Mouse (Mus musculus): ENCODE results near the gene Ephb4. TPM values are rescaled to one million over a fixed set of nuclear protein-coding genes. Genes with fewer than 3 reads are reported as not detected.

The Ephb4 gene
- polyA plus RNA-seq, 1 experiment from 2014 or later = 6.6 TPM

- H3K4me1 ChIP-seq = peaks cover 26% of the 10 kb centered on the region
- no peaks in the 10 kb centered on the region for H3K27me3 ChIP-seq
- no peaks in the 10 kb centered on the region for H3K9me3 ChIP-seq
- H3K4me3 ChIP-seq = peak overlapping the region; percentile 44
- peak overlapping the region; percentile 78 for H3K27ac ChIP-seq (replicated peaks)
- no peaks in the 10 kb centered on the region for H3K36me3 ChIP-seq
- H3K9ac ChIP-seq (replicated peaks) = peak overlapping the region; percentile 53
- peak overlapping the region; percentile 84 for H3K4me2 ChIP-seq (replicated peaks)
- 1% methylated on average over 19 of the region's 19 CpGs for WGBS
- ATAC-seq (replicated peaks) = peak; percentile 89
Observed at GRCm38 (mm10) chr5:137338256-137338655, 11.7 kb upstream of the Ephb4 start.

GRCm38 (mm10) chr5:137338663-137339289, 11.1 kb upstream of the Ephb4 start:
- Histone ChIP-seq H3K4me2 (replicated peaks) (peak overlapping the region; percentile 84), H3K4me3 (peak overlapping the region; percentile 44), H3K9ac (replicated peaks) (peak overlapping the region; percentile 53), H3K36me3 (no peaks in the 10 kb centered on the region), H3K4me1 (peaks cover 23% of the 10 kb centered on the region), H3K27ac (replicated peaks) (peak overlapping the region; percentile 78), H3K27me3 (no peaks in the 10 kb centered on the region), H3K9me3 (no peaks in the 10 kb centered on the region)
- ATAC-seq (replicated peaks) = peak; percentile 30
- 2% methylated on average over 11 of the region's 11 CpGs for WGBS

- H3K4me3 ChIP-seq = peak overlapping the region; percentile 44
- under 1% methylated on average over 22 of the region's 22 CpGs for WGBS
- H3K27ac ChIP-seq (replicated peaks) = peak overlapping the region; percentile 78
- H3K9ac ChIP-seq (replicated peaks) = peak overlapping the region; percentile 53
- peak overlapping the region; percentile 84 for H3K4me2 ChIP-seq (replicated peaks)
- H3K9me3 ChIP-seq = no peaks in the 10 kb centered on the region
- H3K4me1 ChIP-seq = peaks cover 18% of the 10 kb centered on the region
- peak; percentile 63 for ATAC-seq (replicated peaks)
- H3K36me3 ChIP-seq = no peaks in the 10 kb centered on the region
- H3K27me3 ChIP-seq = no peaks in the 10 kb centered on the region
Observed at GRCm38 (mm10) chr5:137339290-137339979, 10.5 kb upstream of the Ephb4 start.

- Histone ChIP-seq H3K4me2 (replicated peaks) (peak overlapping the region; percentile 84; the same call in 1 of the 2 replicates), H3K9ac (replicated peaks) (no peak overlapping the region), H3K4me3 (peak overlapping the region; percentile 44; the same call in 1 of the 2 replicates)
Observed at GRCm38 (mm10) chr5:137340222-137340621, 9.7 kb upstream of the Ephb4 start.

GRCm38 (mm10) chr5:137342407-137343012, 7.4 kb upstream of the Ephb4 start:
- no peak overlapping the region for H3K9ac ChIP-seq (replicated peaks)
- no peaks in the 10 kb centered on the region for H3K36me3 ChIP-seq
- H3K4me2 ChIP-seq (replicated peaks) = no peak overlapping the region
- no peak overlapping the region for H3K4me3 ChIP-seq
- H3K9me3 ChIP-seq = no peaks in the 10 kb centered on the region
- WGBS = 77% methylated on average over 7 of the region's 7 CpGs
- no peak for ATAC-seq (replicated peaks)
- H3K27ac ChIP-seq (replicated peaks) = no peak overlapping the region
- peaks cover 18% of the 10 kb centered on the region for H3K4me1 ChIP-seq
- H3K27me3 ChIP-seq = no peaks in the 10 kb centered on the region

More at GRCm38 (mm10) chr5:137340222-137340621, 9.7 kb upstream of the Ephb4 start:
- WGBS = 76% methylated on average over 6 of the region's 6 CpGs
- Histone ChIP-seq H3K4me1 (peaks cover 18% of the 10 kb centered on the region), H3K36me3 (no peaks in the 10 kb centered on the region), H3K27me3 (no peaks in the 10 kb centered on the region), H3K9me3 (no peaks in the 10 kb centered on the region), H3K27ac (replicated peaks) (peak overlapping the region; percentile 78)
- no peak for ATAC-seq (replicated peaks)

GRCm38 (mm10) chr5:137343412-137343811, 6.5 kb upstream of the Ephb4 start:
- Histone ChIP-seq H3K9me3 (no peaks in the 10 kb centered on the region), H3K27ac (replicated peaks) (no peak overlapping the region), H3K36me3 (no peaks in the 10 kb centered on the region), H3K4me2 (replicated peaks) (no peak overlapping the region), H3K27me3 (no peaks in the 10 kb centered on the region), H3K4me3 (no peak overlapping the region), H3K4me1 (peaks cover 22% of the 10 kb centered on the region), H3K9ac (replicated peaks) (no peak overlapping the region)
- 93% methylated on average over 5 of the region's 5 CpGs for WGBS
- ATAC-seq (replicated peaks) = no peak

- Histone ChIP-seq H3K9me3 (no peaks in the 10 kb centered on the region), H3K27me3 (no peaks in the 10 kb centered on the region), H3K4me3 (no peak overlapping the region), H3K4me1 (peaks cover 22% of the 10 kb centered on the region), H3K9ac (replicated peaks) (no peak overlapping the region), H3K36me3 (no peaks in the 10 kb centered on the region), H3K4me2 (replicated peaks) (no peak overlapping the region), H3K27ac (replicated peaks) (no peak overlapping the region)
- ATAC-seq (replicated peaks) = no peak
Observed at GRCm38 (mm10) chr5:137343869-137344268, 6.0 kb upstream of the Ephb4 start.

GRCm38 (mm10) chr5:137345821-137346220, 4.1 kb upstream of the Ephb4 start:
- no peaks in the 10 kb centered on the region for H3K36me3 ChIP-seq
- no peak for ATAC-seq (replicated peaks)
- WGBS = 23% methylated on average over 9 of the region's 9 CpGs
- peaks cover 27% of the 10 kb centered on the region for H3K4me1 ChIP-seq
- H3K9me3 ChIP-seq = no peaks in the 10 kb centered on the region
- H3K9ac ChIP-seq (replicated peaks) = no peak overlapping the region
- H3K27ac ChIP-seq (replicated peaks) = no peak overlapping the region
- H3K27me3 ChIP-seq = no peaks in the 10 kb centered on the region; the same call in 1 of the 2 replicates
- no peak overlapping the region for H3K4me3 ChIP-seq
- no peak overlapping the region for H3K4me2 ChIP-seq (replicated peaks)

- Histone ChIP-seq H3K4me2 (replicated peaks) (no peak overlapping the region), H3K4me3 (no peak overlapping the region), H3K9ac (replicated peaks) (no peak overlapping the region), H3K36me3 (no peaks in the 10 kb centered on the region), H3K27ac (replicated peaks) (no peak overlapping the region), H3K9me3 (no peaks in the 10 kb centered on the region), H3K27me3 (no peaks in the 10 kb centered on the region; the same call in 1 of the 2 replicates), H3K4me1 (peaks cover 32% of the 10 kb centered on the region)
- WGBS = 84% methylated on average over 1 of the region's 1 CpGs
- ATAC-seq (replicated peaks) = no peak
Observed at GRCm38 (mm10) chr5:137346388-137346787, 3.5 kb upstream of the Ephb4 start.

GRCm38 (mm10) chr5:137346983-137347382, 2.9 kb upstream of the Ephb4 start:
- no peak for ATAC-seq (replicated peaks)
- Histone ChIP-seq H3K4me3 (no peak overlapping the region), H3K27me3 (no peaks in the 10 kb centered on the region; the same call in 1 of the 2 replicates), H3K9ac (replicated peaks) (no peak overlapping the region), H3K27ac (replicated peaks) (no peak overlapping the region), H3K9me3 (no peaks in the 10 kb centered on the region), H3K4me1 (peaks cover 37% of the 10 kb centered on the region), H3K4me2 (replicated peaks) (no peak overlapping the region), H3K36me3 (no peaks in the 10 kb centered on the region)
- WGBS = 93% methylated on average over 4 of the region's 4 CpGs

GRCm38 (mm10) chr5:137347856-137348255, 2.1 kb upstream of the Ephb4 start:
- Histone ChIP-seq H3K4me1 (peaks cover 46% of the 10 kb centered on the region), H3K9me3 (no peaks in the 10 kb centered on the region), H3K27ac (replicated peaks) (no peak overlapping the region), H3K4me2 (replicated peaks) (no peak overlapping the region), H3K9ac (replicated peaks) (no peak overlapping the region), H3K36me3 (no peaks in the 10 kb centered on the region), H3K27me3 (no peaks in the 10 kb centered on the region; the same call in 1 of the 2 replicates), H3K4me3 (no peak overlapping the region)
- 25% methylated on average over 7 of the region's 7 CpGs for WGBS
- no peak for ATAC-seq (replicated peaks)
